Mouse (Mus musculus) A20 (cell line): ENCODE measurements around the gene Olfr1164.

Source experiments
- DNase-seq: peaks from one replicate; pipeline ENCODE4 v3.0.0-alpha.2; 2011; ENCODE audit warnings: low read depth, low spot score

Olfr1164 gene

GRCm38 (mm10) chr2:88093866-88094265 lies at the start of gene Olfr1164:
Gene Olfr1164, minus strand, starts transcription at chr2:88093966.
- no peak for DNase-seq

GRCm38 (mm10) chr2:88128172-88128571 lies 34.4 kb upstream of the Olfr1164 start, which contains the start of gene Olfr1166:
Gene Olfr1166, minus strand, starts transcription at chr2:88128272.
- DNase-seq: no peak

GRCm38 (mm10) chr2:88071730-88072129 lies 22.0 kb downstream of the Olfr1164 start, which contains the start of gene Olfr1163:
Gene Olfr1163, minus strand, starts transcription at chr2:88071830.
- DNase-seq: no peak

- no peak for DNase-seq
Observed at GRCm38 (mm10) chr2:88063587-88063986, 30.2 kb downstream of the Olfr1164 start.

GRCm38 (mm10) chr2:88051029-88051428 lies 42.7 kb downstream of the Olfr1164 start, which contains the start of gene Olfr1162:
Gene Olfr1162, minus strand, starts transcription at chr2:88051129.
- no peak for DNase-seq
